Mouse (Mus musculus): ENCODE data around the gene Whrn.

Gene Whrn

GRCm38 (mm10) chr4:63409317-63409907 is 86.4 kb downstream of the Whrn start:
- DNase-seq (ENCODE audit: extremely low read depth, insufficient read length, low spot score): no peak

- peak; percentile 46 for DNase-seq (ENCODE audit: extremely low read depth, insufficient read length, low spot score)
Observed at GRCm38 (mm10) chr4:63408649-63409048, 87.1 kb downstream of the Whrn start.

GRCm38 (mm10) chr4:63408247-63408646 is 87.5 kb downstream of the Whrn start:
- no peak for DNase-seq (ENCODE audit: extremely low read depth, insufficient read length, low spot score)

GRCm38 (mm10) chr4:63405683-63406082 is 90.1 kb downstream of the Whrn start:
- DNase-seq (ENCODE audit: extremely low read depth, insufficient read length, low spot score): no peak

- no peak for DNase-seq (ENCODE audit: extremely low read depth, insufficient read length, low spot score)
Observed at GRCm38 (mm10) chr4:63405051-63405450, 90.7 kb downstream of the Whrn start.

- DNase-seq (ENCODE audit: extremely low read depth, insufficient read length, low spot score): no peak
Observed at GRCm38 (mm10) chr4:63404205-63404604, 91.6 kb downstream of the Whrn start.

- peak; percentile 96 for DNase-seq (ENCODE audit: extremely low read depth, insufficient read length, low spot score)
Observed at GRCm38 (mm10) chr4:63403040-63403959, 92.5 kb downstream of the Whrn start, which contains the start of gene Akna. Gene Akna, minus strand, starts transcription at chr4:63403354.

- DNase-seq (ENCODE audit: extremely low read depth, insufficient read length, low spot score): no peak
Observed at GRCm38 (mm10) chr4:63402558-63402957, 93.2 kb downstream of the Whrn start.

GRCm38 (mm10) chr4:63402056-63402455 is 93.7 kb downstream of the Whrn start:
- no peak for DNase-seq (ENCODE audit: extremely low read depth, insufficient read length, low spot score)

GRCm38 (mm10) chr4:63401620-63402019 is 94.2 kb downstream of the Whrn start:
- DNase-seq (ENCODE audit: extremely low read depth, insufficient read length, low spot score): no peak

- peak; percentile 78 for DNase-seq (ENCODE audit: extremely low read depth, insufficient read length, low spot score)
Observed at GRCm38 (mm10) chr4:63400541-63401306, 95.1 kb downstream of the Whrn start.

- DNase-seq (ENCODE audit: extremely low read depth, insufficient read length, low spot score): peak; percentile 71
Observed at GRCm38 (mm10) chr4:63399691-63400270, 96.0 kb downstream of the Whrn start.

- DNase-seq (ENCODE audit: extremely low read depth, insufficient read length, low spot score): peak; percentile 78
Observed at GRCm38 (mm10) chr4:63398854-63399609, 96.8 kb downstream of the Whrn start.

- DNase-seq (ENCODE audit: extremely low read depth, insufficient read length, low spot score): no peak
Observed at GRCm38 (mm10) chr4:63397981-63398537, 97.7 kb downstream of the Whrn start.

GRCm38 (mm10) chr4:63391322-63391721 is 104.5 kb downstream of the Whrn start:
- no peak for DNase-seq (ENCODE audit: extremely low read depth, insufficient read length, low spot score)

GRCm38 (mm10) chr4:63389887-63390528 is 105.8 kb downstream of the Whrn start:
- no peak for DNase-seq (ENCODE audit: extremely low read depth, insufficient read length, low spot score)

GRCm38 (mm10) chr4:63389121-63389886 is 106.5 kb downstream of the Whrn start:
- DNase-seq (ENCODE audit: extremely low read depth, insufficient read length, low spot score): no peak

GRCm38 (mm10) chr4:63388029-63388428 is 107.8 kb downstream of the Whrn start:
- no peak for DNase-seq (ENCODE audit: extremely low read depth, insufficient read length, low spot score)

GRCm38 (mm10) chr4:63385784-63386183 is 110.0 kb downstream of the Whrn start:
- no peak for DNase-seq (ENCODE audit: extremely low read depth, insufficient read length, low spot score)

Data from 3134 (cell line).